Mouse (Mus musculus): ENCODE results near the gene Wasf2. TPM values are rescaled to one million over a fixed set of nuclear protein-coding genes. Genes with fewer than 3 reads are reported as not detected.

Wasf2 gene
- polyA plus RNA-seq, 1 experiment from 2014 or later: 18.5 TPM

DNA sequence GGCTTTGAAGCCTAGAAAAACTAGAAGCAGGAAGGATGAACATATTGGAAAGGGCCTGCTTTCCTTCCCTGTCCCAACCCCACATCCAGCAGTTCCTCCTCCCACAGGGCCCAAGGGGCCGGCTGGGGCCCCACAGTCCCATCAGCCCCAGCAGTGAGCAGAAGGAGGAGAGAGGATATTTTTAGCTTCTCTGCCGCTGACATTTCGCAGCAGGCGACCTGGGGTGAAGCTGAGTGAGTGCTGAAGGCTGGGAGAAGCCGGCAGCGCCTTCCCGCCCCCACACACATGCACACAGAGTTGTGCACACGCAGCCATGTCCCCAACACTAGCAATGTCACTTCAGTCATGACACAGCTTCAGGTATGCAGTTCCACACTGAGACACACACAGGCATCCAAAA is 42.5 kb upstream of the Wasf2 start:
- Histone ChIP-seq H3K27ac (ENCODE audit: low read depth, low read length) (no peak overlapping the region), H3K27me3 (ENCODE audit: control insufficient read depth, insufficient read depth, low read length) (no peaks in the 10 kb centered on the region), H3K4me3 (ENCODE audit: low read depth, low read length) (no peak overlapping the region), H3K4me1 (ENCODE audit: control insufficient read depth, insufficient read depth, low read length) (peaks cover 58% of the 10 kb centered on the region), H3K36me3 (ENCODE audit: control insufficient read depth, insufficient read depth, low read length) (no peaks in the 10 kb centered on the region), H3K9ac (replicated peaks; ENCODE audit: low read depth, low read length) (no peak overlapping the region), H3K9me3 (ENCODE audit: control insufficient read depth, low read length) (no peaks in the 10 kb centered on the region), H3K4me2 (ENCODE audit: low read depth, low read length) (no peak overlapping the region)
- no peak for ATAC-seq (ENCODE audit: low read depth)
- 56% methylated on average over 8 of the region's 8 CpGs for WGBS

- WGBS: 85% methylated on average over 9 of the region's 9 CpGs
- Histone ChIP-seq H3K4me2 (ENCODE audit: low read depth, low read length) (no peak overlapping the region), H3K4me1 (ENCODE audit: control insufficient read depth, insufficient read depth, low read length) (peaks cover 60% of the 10 kb centered on the region), H3K4me3 (ENCODE audit: low read depth, low read length) (no peak overlapping the region), H3K27me3 (ENCODE audit: control insufficient read depth, insufficient read depth, low read length) (no peaks in the 10 kb centered on the region), H3K9ac (replicated peaks; ENCODE audit: low read depth, low read length) (no peak overlapping the region), H3K9me3 (ENCODE audit: control insufficient read depth, low read length) (no peaks in the 10 kb centered on the region), H3K27ac (ENCODE audit: low read depth, low read length) (no peak overlapping the region), H3K36me3 (ENCODE audit: control insufficient read depth, insufficient read depth, low read length) (no peaks in the 10 kb centered on the region)
- ATAC-seq (ENCODE audit: low read depth): no peak
Observed at GRCm38 (mm10) chr4:133089319-133089718, 41.0 kb upstream of the Wasf2 start.

DNA sequence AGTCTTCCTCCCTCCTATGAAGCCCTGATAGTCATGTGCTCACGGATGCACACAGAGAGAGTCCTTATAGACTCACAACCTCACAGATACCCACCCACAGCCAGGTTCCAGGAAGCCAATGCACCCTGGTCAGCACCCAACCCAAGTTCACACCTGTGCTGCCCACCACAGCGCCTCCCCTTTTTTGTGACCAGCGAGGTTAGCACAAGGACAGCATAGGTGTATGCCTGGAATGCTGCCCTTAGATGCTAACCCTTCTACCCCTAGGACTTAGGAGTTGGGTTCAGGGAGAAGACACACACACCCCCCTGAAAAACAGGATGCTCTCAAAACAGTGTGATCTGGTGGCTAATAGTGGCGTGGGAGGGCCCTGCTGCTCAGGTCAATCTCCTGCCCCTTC is 40.5 kb upstream of the Wasf2 start:
- WGBS: 81% methylated on average over 4 of the region's 4 CpGs
- no peaks in the 10 kb centered on the region for H3K9me3 ChIP-seq (ENCODE audit: control insufficient read depth, low read length)
- no peaks in the 10 kb centered on the region for H3K36me3 ChIP-seq (ENCODE audit: control insufficient read depth, insufficient read depth, low read length)
- peak overlapping the region; percentile 85 for H3K27ac ChIP-seq (ENCODE audit: low read depth, low read length)
- H3K27me3 ChIP-seq (ENCODE audit: control insufficient read depth, insufficient read depth, low read length): no peaks in the 10 kb centered on the region
- H3K9ac ChIP-seq (replicated peaks; ENCODE audit: low read depth, low read length): 0 out of 2 replicates have a peak overlapping the region, but pooled peaks have one; percentile 25
- ATAC-seq (ENCODE audit: low read depth): no peak
- peak overlapping the region; percentile 18; the same call in 1 of the 2 replicates for H3K4me2 ChIP-seq (ENCODE audit: low read depth, low read length)
- H3K4me1 ChIP-seq (ENCODE audit: control insufficient read depth, insufficient read depth, low read length): peaks cover 58% of the 10 kb centered on the region
- no peak overlapping the region for H3K4me3 ChIP-seq (ENCODE audit: low read depth, low read length)

GRCm38 (mm10) chr4:133090276-133090719 is 40.0 kb upstream of the Wasf2 start:
- Histone ChIP-seq H3K27ac (ENCODE audit: low read depth, low read length) (peak overlapping the region; percentile 85), H3K4me3 (ENCODE audit: low read depth, low read length) (no peak overlapping the region), H3K27me3 (ENCODE audit: control insufficient read depth, insufficient read depth, low read length) (no peaks in the 10 kb centered on the region), H3K36me3 (ENCODE audit: control insufficient read depth, insufficient read depth, low read length) (no peaks in the 10 kb centered on the region), H3K9me3 (ENCODE audit: control insufficient read depth, low read length) (no peaks in the 10 kb centered on the region), H3K4me2 (ENCODE audit: low read depth, low read length) (peak overlapping the region; percentile 18; the same call in 1 of the 2 replicates), H3K4me1 (ENCODE audit: control insufficient read depth, insufficient read depth, low read length) (peaks cover 58% of the 10 kb centered on the region), H3K9ac (replicated peaks; ENCODE audit: low read depth, low read length) (0 out of 2 replicates have a peak overlapping the region, but pooled peaks have one; percentile 25)
- WGBS: 19% methylated on average over 8 of the region's 8 CpGs
- peak; percentile 12; the same call in 1 of the 2 replicates for ATAC-seq (ENCODE audit: low read depth)

DNA sequence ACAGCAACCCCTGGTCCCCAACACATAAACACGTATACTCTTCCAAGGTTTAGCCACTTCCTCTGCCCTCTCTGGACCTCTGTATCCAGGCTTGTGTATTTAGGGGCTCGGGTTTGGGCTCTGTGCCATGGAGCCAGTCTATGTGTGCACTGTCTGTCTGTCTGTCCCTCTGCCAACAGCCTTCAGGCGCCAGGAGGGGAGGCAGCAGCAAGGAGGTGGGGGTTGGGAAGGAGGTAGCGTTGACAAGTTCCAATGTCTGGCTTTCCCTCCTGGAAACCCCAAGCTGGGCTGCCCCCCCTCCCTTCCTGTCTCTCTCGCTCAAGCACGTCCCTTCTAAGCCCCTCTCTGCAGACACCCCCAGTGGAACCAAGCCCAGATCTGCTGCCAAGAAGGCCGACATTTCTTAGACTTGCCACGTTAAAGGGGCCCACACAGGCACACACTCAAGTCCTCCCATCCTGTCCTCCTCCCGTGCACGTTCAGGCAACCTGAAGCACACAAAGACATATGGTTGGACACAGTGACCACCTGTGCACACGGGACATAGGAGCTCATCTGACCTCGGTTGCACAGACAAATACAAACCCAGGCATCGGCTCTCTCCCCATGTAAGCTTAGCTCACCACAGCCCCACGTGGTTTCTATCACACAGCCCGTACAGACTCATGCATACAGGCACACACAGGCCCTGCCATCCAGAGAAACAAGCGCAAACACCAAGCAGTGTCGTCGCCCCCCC is 39.4 kb upstream of the Wasf2 start:
- peak overlapping the region; percentile 85 for H3K27ac ChIP-seq (ENCODE audit: low read depth, low read length)
- 38% methylated on average over 18 of the region's 18 CpGs for WGBS
- no peak overlapping the region for H3K4me3 ChIP-seq (ENCODE audit: low read depth, low read length)
- H3K4me2 ChIP-seq (ENCODE audit: low read depth, low read length): no peak overlapping the region
- H3K9me3 ChIP-seq (ENCODE audit: control insufficient read depth, low read length): no peaks in the 10 kb centered on the region
- H3K36me3 ChIP-seq (ENCODE audit: control insufficient read depth, insufficient read depth, low read length): no peaks in the 10 kb centered on the region
- peak; percentile 18; the same call in 1 of the 2 replicates for ATAC-seq (ENCODE audit: low read depth)
- H3K27me3 ChIP-seq (ENCODE audit: control insufficient read depth, insufficient read depth, low read length): no peaks in the 10 kb centered on the region
- H3K9ac ChIP-seq (replicated peaks; ENCODE audit: low read depth, low read length): peak overlapping the region; percentile 34
- peaks cover 57% of the 10 kb centered on the region for H3K4me1 ChIP-seq (ENCODE audit: control insufficient read depth, insufficient read depth, low read length)

DNA sequence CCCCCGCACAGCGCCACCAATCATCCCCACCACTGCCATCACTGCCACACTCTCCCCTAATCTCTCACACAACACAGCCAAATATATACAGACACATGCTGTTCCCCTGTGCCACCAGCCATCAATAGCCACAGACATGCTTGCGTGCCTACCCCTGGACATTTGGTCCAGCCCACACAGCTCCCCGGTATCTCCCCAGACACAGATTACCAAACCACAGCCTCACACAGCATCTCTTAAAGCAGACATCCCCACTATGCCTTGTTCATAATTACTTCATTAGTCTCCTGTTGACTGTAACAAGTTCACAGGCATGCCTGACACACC is 38.9 kb upstream of the Wasf2 start:
- ATAC-seq (ENCODE audit: low read depth): no peak
- H3K4me2 ChIP-seq (ENCODE audit: low read depth, low read length): no peak overlapping the region
- H3K27me3 ChIP-seq (ENCODE audit: control insufficient read depth, insufficient read depth, low read length): no peaks in the 10 kb centered on the region
- peak overlapping the region; percentile 34; the same call in 1 of the 2 replicates for H3K9ac ChIP-seq (replicated peaks; ENCODE audit: low read depth, low read length)
- 74% methylated on average over 4 of the region's 4 CpGs for WGBS
- no peaks in the 10 kb centered on the region for H3K36me3 ChIP-seq (ENCODE audit: control insufficient read depth, insufficient read depth, low read length)
- H3K27ac ChIP-seq (ENCODE audit: low read depth, low read length): peak overlapping the region; percentile 85; the same call in 1 of the 2 replicates
- no peaks in the 10 kb centered on the region for H3K9me3 ChIP-seq (ENCODE audit: control insufficient read depth, low read length)
- H3K4me1 ChIP-seq (ENCODE audit: control insufficient read depth, insufficient read depth, low read length): peaks cover 51% of the 10 kb centered on the region
- H3K4me3 ChIP-seq (ENCODE audit: low read depth, low read length): no peak overlapping the region

DNA sequence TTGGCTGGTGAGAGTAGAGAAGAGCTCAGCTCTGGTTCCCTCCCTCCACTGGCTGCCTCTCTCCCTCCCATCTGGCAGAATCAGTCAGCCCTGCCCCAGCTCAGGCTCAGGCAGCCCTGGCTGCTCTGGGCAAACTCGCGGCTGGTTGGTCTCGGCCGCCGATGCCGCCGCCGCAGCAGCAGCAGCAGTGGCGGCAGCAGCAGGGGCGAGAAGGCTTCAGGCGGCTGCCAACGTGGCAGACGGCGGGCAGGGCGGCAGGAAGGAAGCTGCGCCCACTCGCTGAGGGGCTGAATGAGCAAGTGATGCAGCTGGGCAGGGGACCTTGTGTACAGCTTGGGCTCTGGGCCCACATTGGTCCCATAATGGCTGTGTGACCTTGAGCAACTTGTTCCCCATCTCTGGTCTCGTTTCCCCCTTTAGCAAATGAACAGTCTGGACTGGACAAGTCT is 37.8 kb upstream of the Wasf2 start:
- H3K27me3 ChIP-seq (ENCODE audit: control insufficient read depth, insufficient read depth, low read length): no peaks in the 10 kb centered on the region
- peak; percentile 28; the same call in 1 of the 2 replicates for ATAC-seq (ENCODE audit: low read depth)
- H3K9me3 ChIP-seq (ENCODE audit: control insufficient read depth, low read length): no peaks in the 10 kb centered on the region
- no peaks in the 10 kb centered on the region for H3K36me3 ChIP-seq (ENCODE audit: control insufficient read depth, insufficient read depth, low read length)
- no peak overlapping the region for H3K4me3 ChIP-seq (ENCODE audit: low read depth, low read length)
- peaks cover 50% of the 10 kb centered on the region for H3K4me1 ChIP-seq (ENCODE audit: control insufficient read depth, insufficient read depth, low read length)
- 0 out of 2 replicates have a peak overlapping the region, but pooled peaks have one; percentile 21 for H3K9ac ChIP-seq (replicated peaks; ENCODE audit: low read depth, low read length)
- 4% methylated on average over 18 of the region's 18 CpGs for WGBS
- H3K27ac ChIP-seq (ENCODE audit: low read depth, low read length): peak overlapping the region; percentile 72
- H3K4me2 ChIP-seq (ENCODE audit: low read depth, low read length): peak overlapping the region; percentile 37

DNA sequence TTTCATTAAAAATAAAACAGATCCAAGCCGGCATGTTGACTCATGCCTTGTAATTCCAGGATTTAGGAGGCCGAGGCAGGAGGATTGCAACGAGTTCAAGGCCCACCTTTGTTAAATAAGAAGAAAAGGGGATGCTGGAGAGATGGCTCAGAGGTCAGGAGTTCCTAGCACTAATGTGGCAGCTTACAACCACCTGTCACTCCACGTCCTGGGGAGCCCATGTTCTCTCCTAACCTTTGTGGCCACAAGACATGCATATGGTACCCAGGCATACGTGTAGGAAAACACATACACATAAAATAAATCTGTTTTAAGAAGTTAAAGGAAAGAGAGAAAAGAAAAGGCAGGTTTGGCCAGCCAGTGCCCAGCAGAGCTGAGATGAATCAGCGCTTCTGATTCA is 37.2 kb upstream of the Wasf2 start:
- Histone ChIP-seq H3K27ac (ENCODE audit: low read depth, low read length) (peak overlapping the region; percentile 72), H3K9me3 (ENCODE audit: control insufficient read depth, low read length) (no peaks in the 10 kb centered on the region), H3K4me3 (ENCODE audit: low read depth, low read length) (no peak overlapping the region), H3K27me3 (ENCODE audit: control insufficient read depth, insufficient read depth, low read length) (no peaks in the 10 kb centered on the region), H3K4me1 (ENCODE audit: control insufficient read depth, insufficient read depth, low read length) (peaks cover 47% of the 10 kb centered on the region), H3K9ac (replicated peaks; ENCODE audit: low read depth, low read length) (no peak overlapping the region), H3K4me2 (ENCODE audit: low read depth, low read length) (no peak overlapping the region), H3K36me3 (ENCODE audit: control insufficient read depth, insufficient read depth, low read length) (no peaks in the 10 kb centered on the region)
- 67% methylated on average over 6 of the region's 6 CpGs for WGBS
- ATAC-seq (ENCODE audit: low read depth): no peak

DNA sequence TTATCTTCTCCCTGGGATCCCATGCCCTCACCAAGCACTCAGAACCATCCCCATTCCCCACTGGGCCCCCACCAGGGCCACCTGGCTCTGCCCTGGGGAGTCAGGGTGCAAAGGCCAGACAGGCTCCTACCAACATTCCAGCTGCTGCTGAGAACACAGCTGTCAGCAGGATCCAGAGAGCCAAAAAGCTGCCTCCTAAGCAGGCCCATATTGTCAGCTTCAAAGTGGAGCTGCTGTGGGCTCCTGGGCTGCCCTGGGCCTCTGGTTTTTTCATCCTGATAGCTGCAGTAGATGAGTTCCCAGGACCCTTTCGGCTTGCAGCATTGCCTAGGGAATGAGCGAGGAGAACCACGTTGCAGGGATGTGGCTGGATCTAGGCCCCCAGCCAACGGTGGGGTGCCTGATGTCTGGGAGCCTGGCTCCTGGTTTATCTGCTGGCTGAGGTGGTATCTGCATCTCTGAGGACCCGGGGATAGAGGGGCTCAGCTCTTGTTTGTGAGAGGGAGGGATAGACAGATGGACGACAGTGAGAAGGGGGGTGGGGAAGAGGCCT is 36.7 kb upstream of the Wasf2 start:
- ATAC-seq (ENCODE audit: low read depth): no peak
- no peak overlapping the region for H3K4me2 ChIP-seq (ENCODE audit: low read depth, low read length)
- no peaks in the 10 kb centered on the region for H3K9me3 ChIP-seq (ENCODE audit: control insufficient read depth, low read length)
- no peaks in the 10 kb centered on the region for H3K27me3 ChIP-seq (ENCODE audit: control insufficient read depth, insufficient read depth, low read length)
- no peaks in the 10 kb centered on the region for H3K36me3 ChIP-seq (ENCODE audit: control insufficient read depth, insufficient read depth, low read length)
- H3K4me1 ChIP-seq (ENCODE audit: control insufficient read depth, insufficient read depth, low read length): peaks cover 47% of the 10 kb centered on the region
- H3K27ac ChIP-seq (ENCODE audit: low read depth, low read length): peak overlapping the region; percentile 72; the same call in 1 of the 2 replicates
- 22% methylated on average over 6 of the region's 6 CpGs for WGBS
- H3K4me3 ChIP-seq (ENCODE audit: low read depth, low read length): no peak overlapping the region
- no peak overlapping the region for H3K9ac ChIP-seq (replicated peaks; ENCODE audit: low read depth, low read length)

All from neural tube, embryonic 14.5 days (tissue).